Mouse (Mus musculus) kidney, embryonic 14.5 days (tissue): ENCODE results near the gene Wdr63. TPM values are rescaled to one million over a fixed set of nuclear protein-coding genes. Genes with fewer than 3 reads are reported as not detected.
"Not testable (repeated sequence)": the region's sequence is repeated elsewhere in the genome, so short reads cannot be mapped to it uniquely, and the experiment has no call there.

ENCODE experiments used
- ATAC-seq: fragments of 200-750 bp; cut with Nextera tagmentation; 2 replicates; pipeline ENCODE4 v1.8.0; 2017; ENCODE audit warnings: moderate number of reproducible peaks, mild to moderate bottlenecking, moderate TSS enrichment, moderate library complexity; ENCODE audit not compliant: low FRiP score, low TSS enrichment
- H3K27ac ChIP-seq: fragments of 300-500 bp; sonication (generic); 2 replicates; pipeline ENCODE4 v1.5.1; 2014; ENCODE audit warnings: low read depth, mild to moderate bottlenecking, low read length, moderate library complexity, mixed read lengths
- H3K27me3 ChIP-seq: fragments of 300-500 bp; sonication (generic); 2 replicates; pipeline ENCODE4 v1.6.1; 2014; ENCODE audit warnings: mild to moderate bottlenecking, low read length; ENCODE audit not compliant: control insufficient read depth, insufficient read depth
- H3K36me3 ChIP-seq: fragments of 300-500 bp; sonication (generic); 2 replicates; pipeline ENCODE4 v1.6.1; 2014; ENCODE audit warnings: low read length, mixed read lengths; ENCODE audit not compliant: control insufficient read depth, insufficient read depth
- H3K4me1 ChIP-seq: fragments of 300-500 bp; sonication (generic); 2 replicates; pipeline ENCODE4 v1.6.1; 2014; ENCODE audit warnings: low read length, mixed read lengths; ENCODE audit not compliant: control insufficient read depth, insufficient read depth
- H3K4me2 ChIP-seq: fragments of 300-500 bp; sonication (generic); replicated peaks from 2 replicates; pipeline ENCODE4 v1.6.1; 2014; ENCODE audit warnings: low read depth, mild to moderate bottlenecking, low read length
- H3K4me3 ChIP-seq: fragments of 300-500 bp; sonication (generic); 2 replicates; pipeline ENCODE4 v1.5.1; 2014; ENCODE audit warnings: mild to moderate bottlenecking, low read length
- H3K9ac ChIP-seq: fragments of 300-500 bp; sonication (generic); 2 replicates; pipeline ENCODE4 v1.6.1; 2014; ENCODE audit warnings: low read depth, mild to moderate bottlenecking, low read length, moderate library complexity
- H3K9me3 ChIP-seq: fragments of 300-500 bp; sonication (generic); 2 replicates; pipeline ENCODE4 v1.6.1; 2016; ENCODE audit warnings: low read length; ENCODE audit not compliant: control insufficient read depth
- WGBS: fragments of 180-500 bp; shearing (Covaris S2); extraction: QIAGEN DNeasy Blood & Tissue Kit; methylation state at CpG from one replicate; pipeline ENCODE4 v1.1.7; 2014; 5-methylcytosine and 5-hydroxymethylcytosine counted together
- polyA plus RNA-seq: library from polyadenylated mRNA; unstranded; fragments of >200 nt; fragmentation: Nextera tagmentation; extraction: Ambion mirVana; gene quantifications from 2 replicates; pipeline ENCODE4 v1.2.1, GENCODE M21; 2014

Gene Wdr63
- polyA plus RNA-seq, 1 experiment from 2014 or later = not detected

DNA sequence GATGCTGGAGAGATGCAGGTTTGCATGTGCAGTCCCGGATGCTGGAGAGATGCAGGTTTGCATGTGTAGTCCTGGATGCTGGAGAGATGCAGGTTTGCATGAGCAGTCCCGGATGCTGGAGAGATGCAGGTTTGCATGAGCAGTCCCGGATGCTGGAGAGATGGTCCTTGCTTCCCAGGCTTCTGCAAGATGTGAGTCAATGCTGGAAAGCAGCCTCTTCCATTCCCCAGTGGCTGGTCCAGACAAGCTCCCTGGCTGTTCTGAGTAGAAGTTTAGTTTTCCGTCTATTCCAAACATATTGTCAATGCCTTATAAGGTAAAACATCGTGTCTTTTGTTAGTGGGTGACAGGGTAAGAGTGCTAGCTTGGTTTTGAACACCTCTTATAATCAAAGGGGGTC is 111.4 kb downstream of the Wdr63 start:
- not testable (repeated sequence) for H3K9ac ChIP-seq

DNA sequence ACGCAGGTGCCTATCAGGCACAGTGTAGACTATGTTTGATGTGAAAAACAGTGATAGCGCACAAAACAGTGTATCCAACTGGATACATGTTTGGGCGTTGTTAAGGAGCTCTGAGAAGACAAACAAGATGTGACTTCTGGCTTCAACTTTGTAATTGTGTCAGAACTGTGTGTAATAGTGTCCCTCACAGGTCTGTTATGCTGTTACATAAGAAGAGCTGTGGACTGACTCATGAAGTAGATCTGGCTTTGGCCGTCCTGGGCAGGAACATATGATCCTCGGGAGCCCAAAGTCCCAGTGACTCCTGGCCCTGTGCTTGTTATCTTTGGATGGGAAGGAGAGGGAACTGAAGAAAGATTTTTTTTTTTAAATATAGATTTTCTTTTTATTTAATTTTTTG is 112.4 kb downstream of the Wdr63 start:
- ATAC-seq = no peak
- H3K9me3 ChIP-seq = no peaks in the 10 kb centered on the region
- 76% methylated on average over 5 of the region's 5 CpGs for WGBS

More for the DNA sequence above, 111.4 kb downstream of the Wdr63 start:
- not testable (repeated sequence) for H3K4me3 ChIP-seq, H3K9me3 ChIP-seq, H3K4me1 ChIP-seq, ATAC-seq, H3K27ac ChIP-seq, H3K36me3 ChIP-seq, H3K4me2 ChIP-seq, H3K27me3 ChIP-seq
- WGBS = 84% methylated on average over 5 of the region's 5 CpGs

DNA sequence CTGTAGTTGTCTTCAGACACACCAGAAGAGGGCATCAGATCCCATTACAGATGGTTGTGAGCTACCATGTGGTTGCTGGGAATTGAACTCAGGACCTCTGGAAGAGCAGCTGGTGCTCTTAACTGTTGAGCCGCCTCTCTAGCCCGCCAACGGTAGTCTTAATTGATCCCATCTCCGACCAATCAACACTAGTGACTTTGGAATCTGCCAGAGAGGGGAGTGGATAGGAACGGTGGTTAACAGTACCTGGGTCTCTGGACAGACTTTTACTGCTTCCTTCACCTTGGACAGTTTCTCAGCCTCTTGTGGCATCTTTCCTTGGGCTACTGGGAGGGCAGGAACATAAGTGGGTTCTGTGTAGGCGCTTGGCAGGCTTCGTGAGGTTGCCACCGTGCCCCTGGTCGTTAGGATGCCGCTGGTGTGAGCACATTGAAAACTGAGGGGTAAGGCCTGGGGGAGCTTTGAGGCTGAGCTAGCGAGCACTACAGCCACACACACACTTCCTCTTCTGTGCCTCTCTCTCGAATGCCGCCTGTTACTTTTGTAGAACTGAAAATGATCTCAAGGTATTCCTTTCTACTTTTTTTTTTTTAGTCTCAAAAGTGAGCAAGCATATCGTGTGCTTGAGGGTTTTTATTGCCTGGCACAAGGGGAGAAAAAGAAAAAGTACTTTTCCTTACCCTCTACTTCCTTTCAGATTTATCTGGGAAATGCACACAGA is 114.3 kb downstream of the Wdr63 start:
- H3K4me3 ChIP-seq = no peak overlapping the region
- no peak overlapping the region for H3K4me2 ChIP-seq
- 0 out of 2 replicates have a peak, but pooled peaks cover 12% of the 10 kb centered on the region for H3K4me1 ChIP-seq
- no peak overlapping the region for H3K27ac ChIP-seq
- no peaks in the 10 kb centered on the region for H3K9me3 ChIP-seq
- no peak for ATAC-seq
- H3K9ac ChIP-seq = no peak overlapping the region
- 76% methylated on average over 14 of the region's 14 CpGs for WGBS
- H3K27me3 ChIP-seq = peaks cover 3% of the 10 kb centered on the region; the same call in 1 of the 2 replicates
- H3K36me3 ChIP-seq = no peaks in the 10 kb centered on the region; the same call in 1 of the 2 replicates

More for the DNA sequence above, 112.4 kb downstream of the Wdr63 start:
- Histone ChIP-seq H3K27ac (no peak overlapping the region), H3K4me2 (no peak overlapping the region), H3K36me3 (peaks cover 4% of the 10 kb centered on the region; the same call in 1 of the 2 replicates), H3K27me3 (no peaks in the 10 kb centered on the region), H3K4me3 (no peak overlapping the region), H3K4me1 (0 out of 2 replicates have a peak, but pooled peaks cover 6% of the 10 kb centered on the region), H3K9ac (no peak overlapping the region)

DNA sequence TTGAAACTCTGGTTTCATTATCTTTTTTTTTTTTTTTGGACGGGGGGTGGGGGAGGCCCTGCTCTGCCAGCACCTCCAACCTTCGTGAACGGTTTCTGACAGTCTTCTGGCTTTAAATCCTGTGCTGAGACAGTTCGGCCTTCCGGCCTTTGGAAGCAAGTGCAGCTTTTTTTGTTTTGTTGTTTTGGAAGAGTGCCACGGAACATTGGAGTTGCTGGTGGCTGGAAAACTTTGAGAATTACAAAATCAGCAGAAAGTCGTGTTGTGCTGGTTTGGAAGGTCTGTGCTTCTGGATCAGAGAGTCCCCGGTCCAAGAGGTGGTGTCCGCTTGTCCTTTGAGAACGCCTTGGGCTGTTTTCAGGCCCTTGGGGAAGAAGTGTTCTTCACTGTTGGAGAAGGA is 115.1 kb downstream of the Wdr63 start:
- WGBS = 64% methylated on average over 10 of the region's 10 CpGs
- Histone ChIP-seq H3K27me3 (peaks cover 5% of the 10 kb centered on the region; the same call in 1 of the 2 replicates), H3K4me2 (no peak overlapping the region), H3K4me1 (0 out of 2 replicates have a peak, but pooled peaks cover 12% of the 10 kb centered on the region), H3K4me3 (no peak overlapping the region), H3K36me3 (no peaks in the 10 kb centered on the region), H3K27ac (no peak overlapping the region), H3K9ac (no peak overlapping the region), H3K9me3 (no peaks in the 10 kb centered on the region)
- no peak for ATAC-seq

DNA sequence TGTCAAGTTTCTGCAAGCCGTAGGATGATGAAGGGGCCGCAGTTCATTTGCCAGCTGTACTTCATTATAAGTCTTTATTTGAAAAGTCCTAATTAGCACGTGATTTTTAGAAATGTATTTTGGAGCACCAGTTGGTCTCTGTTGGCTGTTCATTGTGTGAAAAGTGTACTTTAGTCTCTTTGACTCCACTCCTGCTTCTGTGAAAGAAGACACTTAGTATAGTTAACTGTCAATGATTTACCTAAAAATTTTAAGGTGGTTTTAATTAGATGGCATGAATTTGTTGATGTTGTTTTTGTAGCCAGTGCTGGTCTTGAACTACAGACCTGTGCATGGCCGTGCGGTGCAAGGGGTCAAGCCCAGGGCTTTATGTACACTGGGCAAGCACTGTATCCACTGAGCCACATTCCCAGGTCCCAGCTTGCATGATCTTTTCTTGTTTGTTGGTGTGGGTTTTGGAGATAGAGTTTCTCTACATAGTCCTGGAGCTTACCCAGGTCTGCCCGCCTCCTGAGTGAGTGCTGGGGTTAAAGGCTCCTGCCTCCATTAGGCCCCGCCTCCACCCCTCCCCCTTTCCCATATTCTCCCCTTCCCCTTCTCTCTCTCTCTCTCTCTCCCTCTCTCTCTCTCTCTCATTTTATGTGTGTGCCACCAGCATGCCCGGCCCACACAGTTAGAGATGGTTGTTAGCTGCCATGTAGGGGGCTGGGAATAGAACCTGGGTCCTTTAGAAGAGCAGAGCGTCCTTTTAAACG is 115.8 kb downstream of the Wdr63 start:
- H3K4me3 ChIP-seq = no peak overlapping the region
- no peak overlapping the region for H3K9ac ChIP-seq
- peaks cover 5% of the 10 kb centered on the region; the same call in 1 of the 2 replicates for H3K27me3 ChIP-seq
- no peaks in the 10 kb centered on the region for H3K9me3 ChIP-seq
- 0 out of 2 replicates have a peak, but pooled peaks cover 12% of the 10 kb centered on the region for H3K4me1 ChIP-seq
- no peak overlapping the region for H3K27ac ChIP-seq
- no peak for ATAC-seq
- no peak overlapping the region for H3K4me2 ChIP-seq
- WGBS = 87% methylated on average over 10 of the region's 10 CpGs
- no peaks in the 10 kb centered on the region for H3K36me3 ChIP-seq

DNA sequence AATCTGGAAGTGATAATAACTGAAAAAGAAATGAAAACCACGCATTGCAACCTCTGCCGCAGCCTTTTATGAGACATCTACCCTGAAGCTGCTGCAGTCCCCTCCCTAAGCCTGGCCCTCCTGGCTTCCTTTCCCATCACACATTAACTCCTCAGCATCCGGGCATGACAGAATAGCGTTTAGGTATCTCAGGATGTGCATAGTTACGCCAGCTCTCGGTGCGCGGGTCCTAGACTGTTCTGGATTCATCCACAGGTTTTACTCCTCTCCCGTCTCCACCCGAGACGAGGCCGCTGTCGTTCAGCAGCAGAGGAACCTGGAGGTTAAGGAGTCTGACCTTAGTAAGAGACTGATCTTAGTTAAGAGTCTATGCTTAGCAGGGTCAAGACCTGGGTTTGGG is 116.8 kb downstream of the Wdr63 start:
- Histone ChIP-seq H3K27ac (no peak overlapping the region), H3K9ac (no peak overlapping the region), H3K4me3 (no peak overlapping the region), H3K4me1 (0 out of 2 replicates have a peak, but pooled peaks cover 12% of the 10 kb centered on the region), H3K9me3 (no peaks in the 10 kb centered on the region), H3K27me3 (peaks cover 10% of the 10 kb centered on the region), H3K36me3 (no peaks in the 10 kb centered on the region), H3K4me2 (no peak overlapping the region)
- WGBS = 74% methylated on average over 13 of the region's 13 CpGs
- ATAC-seq = no peak

Other genes with a start within 250 kb of the Wdr63 start
- 52.5 and 54.5 TPM in 2 replicates for gene Bcl10, start 185.3 kb downstream of the Wdr63 start, polyA plus RNA-seq
- 55.7 and 63.5 TPM in 2 replicates for gene 2410004B18Rik, start 170.1 kb downstream of the Wdr63 start, polyA plus RNA-seq
- 2.3 and 2.6 TPM in 2 replicates for gene Syde2, start 120.3 kb downstream of the Wdr63 start, polyA plus RNA-seq
- gene Mcoln3, start 9.3 kb upstream of the Wdr63 start, polyA plus RNA-seq = 6.5 and 8.9 TPM in 2 replicates
- gene Mcoln2, start 41.7 kb upstream of the Wdr63 start, polyA plus RNA-seq = 0.74 and 1.1 TPM in 2 replicates
- gene Lpar3, start 112.8 kb upstream of the Wdr63 start, polyA plus RNA-seq = 0.27 and 0.83 TPM in 2 replicates